Mouse (Mus musculus): ENCODE results near the gene Cabp1. TPM values are rescaled to one million over a fixed set of nuclear protein-coding genes. Genes with fewer than 3 reads are reported as not detected.
A peak's percentile ranks its signal among the peaks of the same experiment; 100 is the strongest.

Cabp1 gene
- polyA plus RNA-seq, 1 experiment = 3.1 TPM

- no peak overlapping the region for H3ac ChIP-seq (ENCODE audit: control insufficient read depth, insufficient read length)
- H3K27me3 ChIP-seq (ENCODE audit: control insufficient read depth, insufficient read depth, insufficient read length) = peaks cover 33% of the 10 kb centered on the region
- H3K4me2 ChIP-seq (ENCODE audit: low read depth) = no peak overlapping the region
- TF ChIP-seq POLR2A (IDR thresholded peaks at IDR 0.05; ENCODE audit: insufficient read length, low read depth) (no peak), MYOG (IDR thresholded peaks at IDR 0.05; ENCODE audit: control insufficient read depth in 1 of 3, insufficient read depth in 1 of 3, insufficient read length in 2 of 3, low read depth in 2 of 3) (no peak), USF1 (IDR thresholded peaks at IDR 0.05; ENCODE audit: low read depth) (no peak), TCF3 (IDR thresholded peaks at IDR 0.05; ENCODE audit: insufficient read length, low read depth) (no peak), MYOD1 (IDR thresholded peaks at IDR 0.05; ENCODE audit: control insufficient read depth in 1 of 3, insufficient read length in 2 of 3, low read depth in 2 of 3) (no peak), TCF12 (IDR thresholded peaks at IDR 0.05; ENCODE audit: insufficient read depth, poor library complexity, severe bottlenecking) (no peak), MAX (IDR thresholded peaks at IDR 0.05; ENCODE audit: low read depth) (no peak), REST (IDR thresholded peaks at IDR 0.05; ENCODE audit: insufficient read depth, insufficient read length) (no peak), POLR2AphosphoS2 (IDR thresholded peaks at IDR 0.05; ENCODE audit: insufficient read length, low read depth) (no peak)
- H3K79me2 ChIP-seq (ENCODE audit: control insufficient read depth, insufficient read depth) = no peaks in the 10 kb centered on the region
- H3K36me3 ChIP-seq (ENCODE audit: control insufficient read depth, insufficient read depth) = no peaks in the 10 kb centered on the region
- no peak overlapping the region for H3K4me3 ChIP-seq
These were observed 5.4 kb downstream of the Cabp1 start for GRCm38 (mm10) chr5:115188824-115189223.

- TF ChIP-seq CEBPB (IDR thresholded peaks at IDR 0.05; ENCODE audit: insufficient read depth, poor library complexity, severe bottlenecking) = peak; percentile 88
- TF ChIP-seq TCF12 (IDR thresholded peaks at IDR 0.05; ENCODE audit: insufficient read depth, poor library complexity, severe bottlenecking) = no peak
- TF ChIP-seq POLR2A (IDR thresholded peaks at IDR 0.05; ENCODE audit: insufficient read length, low read depth) = peak; percentile 52
- TF ChIP-seq POLR2AphosphoS2 (IDR thresholded peaks at IDR 0.05; ENCODE audit: insufficient read length, low read depth) = peak; percentile 24
- Histone ChIP-seq H3ac (ENCODE audit: control insufficient read depth, insufficient read length) (no peak overlapping the region), H3K4me2 (ENCODE audit: low read depth) (peak overlapping the region; percentile 82), H3K4me3 (peak overlapping the region; percentile 20), H3K36me3 (ENCODE audit: control insufficient read depth, insufficient read depth) (no peaks in the 10 kb centered on the region), H3K27me3 (ENCODE audit: control insufficient read depth, insufficient read depth, insufficient read length) (peaks cover 21% of the 10 kb centered on the region), H3K79me2 (ENCODE audit: control insufficient read depth, insufficient read depth) (no peaks in the 10 kb centered on the region)
These were observed 6.7 kb downstream of the Cabp1 start for GRCm38 (mm10) chr5:115187188-115188131.

GRCm38 (mm10) chr5:115186371-115187073 lies 7.7 kb downstream of the Cabp1 start:
- Histone ChIP-seq H3K79me2 (ENCODE audit: control insufficient read depth, insufficient read depth) (no peaks in the 10 kb centered on the region), H3ac (ENCODE audit: control insufficient read depth, insufficient read length) (no peak overlapping the region), H3K27me3 (ENCODE audit: control insufficient read depth, insufficient read depth, insufficient read length) (peaks cover 13% of the 10 kb centered on the region), H3K4me3 (peak overlapping the region; percentile 20), H3K36me3 (ENCODE audit: control insufficient read depth, insufficient read depth) (no peaks in the 10 kb centered on the region), H3K4me2 (ENCODE audit: low read depth) (peak overlapping the region; percentile 82)
- no peak for TF ChIP-seq SRF (IDR thresholded peaks at IDR 0.05; ENCODE audit: control insufficient read depth, insufficient read length, low read depth)
- TF ChIP-seq CEBPB (IDR thresholded peaks at IDR 0.05; ENCODE audit: insufficient read depth, poor library complexity, severe bottlenecking) = no peak
- peak in 2 of 3 experiments; percentile 76 to 79 for TF ChIP-seq MYOD1 (IDR thresholded peaks at IDR 0.05; ENCODE audit: control insufficient read depth in 1 of 3, insufficient read length in 2 of 3, low read depth in 2 of 3)
- no peak for TF ChIP-seq MAX (IDR thresholded peaks at IDR 0.05; ENCODE audit: low read depth)
- TF ChIP-seq REST (IDR thresholded peaks at IDR 0.05; ENCODE audit: insufficient read depth, insufficient read length) = no peak
- peak; percentile 51 for TF ChIP-seq POLR2A (IDR thresholded peaks at IDR 0.05; ENCODE audit: insufficient read length, low read depth)
- TF ChIP-seq MYOG (IDR thresholded peaks at IDR 0.05; ENCODE audit: control insufficient read depth in 1 of 3, insufficient read depth in 1 of 3, insufficient read length in 2 of 3, low read depth in 2 of 3) = peak; percentile 25 to 91 (median 71)
- no peak for TF ChIP-seq USF1 (IDR thresholded peaks at IDR 0.05; ENCODE audit: low read depth)
- no peak for TF ChIP-seq POLR2AphosphoS2 (IDR thresholded peaks at IDR 0.05; ENCODE audit: insufficient read length, low read depth)
- TF ChIP-seq E2F4 (IDR thresholded peaks at IDR 0.05; ENCODE audit: insufficient read depth) = no peak
- no peak for TF ChIP-seq TCF12 (IDR thresholded peaks at IDR 0.05; ENCODE audit: insufficient read depth, poor library complexity, severe bottlenecking)
- peak; percentile 32 for TF ChIP-seq TCF3 (IDR thresholded peaks at IDR 0.05; ENCODE audit: insufficient read length, low read depth)

- H3ac ChIP-seq (ENCODE audit: control insufficient read depth, insufficient read length) = no peak overlapping the region
- no peaks in the 10 kb centered on the region for H3K79me2 ChIP-seq (ENCODE audit: control insufficient read depth, insufficient read depth)
- H3K4me2 ChIP-seq (ENCODE audit: low read depth) = peak overlapping the region; percentile 52
- TF ChIP-seq USF1 (IDR thresholded peaks at IDR 0.05; ENCODE audit: low read depth) (peak; percentile 83), E2F4 (IDR thresholded peaks at IDR 0.05; ENCODE audit: insufficient read depth) (no peak), SRF (IDR thresholded peaks at IDR 0.05; ENCODE audit: control insufficient read depth, insufficient read length, low read depth) (no peak)
- H3K4me3 ChIP-seq = no peak overlapping the region
- H3K36me3 ChIP-seq (ENCODE audit: control insufficient read depth, insufficient read depth) = no peaks in the 10 kb centered on the region
- H3K27me3 ChIP-seq (ENCODE audit: control insufficient read depth, insufficient read depth, insufficient read length) = no peaks in the 10 kb centered on the region
These were observed 9.5 kb downstream of the Cabp1 start for GRCm38 (mm10) chr5:115184726-115185125.

GRCm38 (mm10) chr5:115183482-115183881 lies 10.7 kb downstream of the Cabp1 start:
- peaks cover 3% of the 10 kb centered on the region for H3K27me3 ChIP-seq (ENCODE audit: control insufficient read depth, insufficient read depth, insufficient read length)
- no peak overlapping the region for H3K4me2 ChIP-seq (ENCODE audit: low read depth)
- TF ChIP-seq MYOD1 (IDR thresholded peaks at IDR 0.05; ENCODE audit: control insufficient read depth in 1 of 3, insufficient read length in 2 of 3, low read depth in 2 of 3) (no peak), TCF12 (IDR thresholded peaks at IDR 0.05; ENCODE audit: insufficient read depth, poor library complexity, severe bottlenecking) (no peak), MAX (IDR thresholded peaks at IDR 0.05; ENCODE audit: low read depth) (no peak), SRF (IDR thresholded peaks at IDR 0.05; ENCODE audit: control insufficient read depth, insufficient read length, low read depth) (no peak), POLR2A (IDR thresholded peaks at IDR 0.05; ENCODE audit: insufficient read length, low read depth) (no peak), CEBPB (IDR thresholded peaks at IDR 0.05; ENCODE audit: insufficient read depth, poor library complexity, severe bottlenecking) (no peak), TCF3 (IDR thresholded peaks at IDR 0.05; ENCODE audit: insufficient read length, low read depth) (no peak), E2F4 (IDR thresholded peaks at IDR 0.05; ENCODE audit: insufficient read depth) (no peak), POLR2AphosphoS2 (IDR thresholded peaks at IDR 0.05; ENCODE audit: insufficient read length, low read depth) (no peak), USF1 (IDR thresholded peaks at IDR 0.05; ENCODE audit: low read depth) (no peak), REST (IDR thresholded peaks at IDR 0.05; ENCODE audit: insufficient read depth, insufficient read length) (no peak), MYOG (IDR thresholded peaks at IDR 0.05; ENCODE audit: control insufficient read depth in 1 of 3, insufficient read depth in 1 of 3, insufficient read length in 2 of 3, low read depth in 2 of 3) (no peak)
- no peaks in the 10 kb centered on the region for H3K36me3 ChIP-seq (ENCODE audit: control insufficient read depth, insufficient read depth)
- no peaks in the 10 kb centered on the region for H3K79me2 ChIP-seq (ENCODE audit: control insufficient read depth, insufficient read depth)
- H3ac ChIP-seq (ENCODE audit: control insufficient read depth, insufficient read length) = no peak overlapping the region
- H3K4me3 ChIP-seq = no peak overlapping the region

Measured in myocyte (in vitro differentiated cells).